ENCODE assay signal across 14 mouse cellular contexts in the genomic region with DNA sequence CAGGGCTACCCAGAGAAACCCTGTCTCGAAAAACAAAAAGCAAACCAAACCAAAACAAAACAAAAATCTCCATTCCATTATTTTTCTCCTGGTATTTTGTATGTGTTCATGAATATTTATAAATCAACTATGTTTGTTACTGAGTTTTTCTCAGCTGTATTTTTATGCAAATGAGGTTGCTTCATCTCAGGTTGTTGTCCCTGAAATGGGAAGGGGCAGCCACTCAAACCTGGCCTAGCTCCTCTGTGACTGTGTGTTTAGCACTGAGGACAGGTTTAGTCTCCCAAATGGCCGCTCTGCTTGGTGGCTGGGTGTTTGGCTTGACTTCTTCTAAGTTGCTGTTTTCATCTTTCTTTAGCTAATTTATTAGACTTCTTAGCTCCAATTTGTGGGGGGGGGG.
DNase-seq lines count a peak whose midpoint lies in the region; ATAC-seq and TF ChIP-seq lines count a peak whose summit lies in the region.
"Had no signal": no experiment of that assay in that cellular context is flagged by ENCODE, and none has a peak within 500 bp of the region (broad histone marks: within the 10 kb centered on the region; RNA-seq: fewer than 3 reads in every experiment).

No protein-coding gene starts in this region.

- no peaks in the 10 kb centered on the region for H3K36me3 ChIP-seq in ES-Bruce4 (ENCODE audit: control insufficient read depth, insufficient read depth, low read length, poor library complexity, severe bottlenecking)
- H3K36me3 ChIP-seq in forebrain, embryonic 11.5 days (ENCODE audit: control insufficient read depth, insufficient read depth, low read length), result no peaks in the 10 kb centered on the region
- H3K36me3 ChIP-seq in hindbrain, embryonic 13.5 days, result no peaks in the 10 kb centered on the region
- H3K36me3 ChIP-seq in midbrain, embryonic 15.5 days (replicated peaks), result no peaks in the 10 kb centered on the region
- no peaks in the 10 kb centered on the region for H3K36me3 ChIP-seq in intestine, embryonic 16.5 days (ENCODE audit: control insufficient read depth, insufficient read depth, low read length)
- H3K36me3 ChIP-seq: G1E had no signal

- peak overlapping the region; percentile 52 for H3K4me3 ChIP-seq in ES-Bruce4 (ENCODE audit: low read depth, low read length)
- no peak overlapping the region for H3K4me3 ChIP-seq in forebrain, embryonic 11.5 days (ENCODE audit: low read depth, low read length)
- 0 out of 2 replicates have a peak overlapping the region, but pooled peaks have one; percentile 4 for H3K4me3 ChIP-seq in hindbrain, embryonic 13.5 days
- H3K4me3 ChIP-seq in midbrain, embryonic 15.5 days, result no peak overlapping the region
- no peak overlapping the region for H3K4me3 ChIP-seq in intestine, embryonic 16.5 days (ENCODE audit: low read length)

- peak overlapping the region; percentile 53 for H3K9ac ChIP-seq in ES-Bruce4 (ENCODE audit: low read depth, poor library complexity, severe bottlenecking)
- no peak overlapping the region for H3K9ac ChIP-seq in forebrain, embryonic 11.5 days (ENCODE audit: low read length)
- peak overlapping the region; percentile 43; the same call in 1 of the 2 replicates for H3K9ac ChIP-seq in hindbrain, embryonic 13.5 days
- H3K9ac ChIP-seq in midbrain, embryonic 15.5 days, result no peak overlapping the region
- no peak overlapping the region for H3K9ac ChIP-seq in intestine, embryonic 16.5 days (ENCODE audit: low read depth, low read length)

- 37% methylated on average over 2 of the region's 2 CpGs for WGBS in forebrain, embryonic 11.5 days
- WGBS in hindbrain, embryonic 13.5 days, result 43% methylated on average over 2 of the region's 2 CpGs
- WGBS in midbrain, embryonic 15.5 days, result 25% methylated on average over 2 of the region's 2 CpGs
- WGBS in intestine, embryonic 16.5 days, result 74% methylated on average over 2 of the region's 2 CpGs

- H3K27me3 ChIP-seq in ES-Bruce4 (ENCODE audit: control insufficient read depth, insufficient read depth, low read length, poor library complexity, severe bottlenecking), result no peaks in the 10 kb centered on the region
- H3K27me3 ChIP-seq in forebrain, embryonic 11.5 days (ENCODE audit: control insufficient read depth, insufficient read depth, low read length), result no peaks in the 10 kb centered on the region
- no peaks in the 10 kb centered on the region for H3K27me3 ChIP-seq in hindbrain, embryonic 13.5 days
- no peaks in the 10 kb centered on the region for H3K27me3 ChIP-seq in midbrain, embryonic 15.5 days (replicated peaks)
- H3K27me3 ChIP-seq in intestine, embryonic 16.5 days (replicated peaks; ENCODE audit: control insufficient read depth, insufficient read depth, low read length), result no peaks in the 10 kb centered on the region

- peaks cover 7% of the 10 kb centered on the region for H3K4me1 ChIP-seq in ES-Bruce4 (ENCODE audit: control insufficient read depth, insufficient read depth, low read length)
- peaks cover 63% of the 10 kb centered on the region for H3K4me1 ChIP-seq in forebrain, embryonic 11.5 days (replicated peaks; ENCODE audit: control insufficient read depth, insufficient read depth, low read length)
- peaks cover 84% of the 10 kb centered on the region for H3K4me1 ChIP-seq in hindbrain, embryonic 13.5 days (replicated peaks)
- peaks cover 66% of the 10 kb centered on the region for H3K4me1 ChIP-seq in midbrain, embryonic 15.5 days
- peaks cover 19% of the 10 kb centered on the region for H3K4me1 ChIP-seq in intestine, embryonic 16.5 days (ENCODE audit: control insufficient read depth, insufficient read depth, low read length)

- H3K4me2 ChIP-seq in forebrain, embryonic 11.5 days (ENCODE audit: low read depth, low read length, severe bottlenecking), result peak overlapping the region; percentile 43; the same call in 1 of the 2 replicates
- H3K4me2 ChIP-seq in hindbrain, embryonic 13.5 days, result peak overlapping the region; percentile 46
- H3K4me2 ChIP-seq in midbrain, embryonic 15.5 days, result peak overlapping the region; percentile 37
- no peak overlapping the region for H3K4me2 ChIP-seq in intestine, embryonic 16.5 days (ENCODE audit: low read depth, low read length)
- H3K4me2 ChIP-seq: liver, embryonic 11.5 days had no signal

- H3K9me3 ChIP-seq in ES-Bruce4 (replicated peaks; ENCODE audit: control insufficient read depth, insufficient read depth, low read length, poor library complexity, severe bottlenecking), result no peaks in the 10 kb centered on the region
- no peaks in the 10 kb centered on the region for H3K9me3 ChIP-seq in forebrain, embryonic 11.5 days (ENCODE audit: control insufficient read depth, low read length)
- no peaks in the 10 kb centered on the region for H3K9me3 ChIP-seq in hindbrain, embryonic 13.5 days
- H3K9me3 ChIP-seq in midbrain, embryonic 15.5 days, result no peaks in the 10 kb centered on the region
- no peaks in the 10 kb centered on the region for H3K9me3 ChIP-seq in intestine, embryonic 16.5 days (ENCODE audit: control insufficient read depth, low read length)

- peak overlapping the region; percentile 97 for H3K27ac ChIP-seq in ES-Bruce4 (ENCODE audit: insufficient read depth, low read length)
- peak overlapping the region; percentile 91 for H3K27ac ChIP-seq in forebrain, embryonic 11.5 days (ENCODE audit: low read depth, low read length)
- peak overlapping the region; percentile 87 for H3K27ac ChIP-seq in hindbrain, embryonic 13.5 days
- peak overlapping the region; percentile 80 for H3K27ac ChIP-seq in midbrain, embryonic 15.5 days
- no peak overlapping the region for H3K27ac ChIP-seq in intestine, embryonic 16.5 days (ENCODE audit: low read length)

- TF ChIP-seq EP300 in ES-Bruce4 (IDR thresholded peaks at IDR 0.05; ENCODE audit: insufficient read depth, low read depth, low read length), result no peak

- TF ChIP-seq CTCF in ES-Bruce4 (IDR thresholded peaks at IDR 0.05; ENCODE audit: low read depth, low read length), result no peak

- no peak for DNase-seq in forebrain, embryonic 11.5 days (ENCODE audit: low spot score)
- DNase-seq in frontal cortex, postnatal 25 days (ENCODE audit: low spot score in 2 of 2), result no peak
- no peak for DNase-seq in natural killer cell, adult 2 months (ENCODE audit: low spot score in 2 of 2)
- DNase-seq: cerebellum, adult 11 months; gastrocnemius, postnatal 10 days; heart, postnatal 36 days; kidney, adult 2 months had no signal

- no peak for TF ChIP-seq POLR2A in ES-Bruce4 (IDR thresholded peaks at IDR 0.05; ENCODE audit: insufficient read depth, low read length)

- no peak for ATAC-seq in forebrain, embryonic 11.5 days (replicated peaks; ENCODE audit: low FRiP score)
- no peak for ATAC-seq in hindbrain, embryonic 13.5 days (ENCODE audit: low FRiP score)
- no peak for ATAC-seq in midbrain, embryonic 15.5 days (replicated peaks)
- ATAC-seq in intestine, embryonic 16.5 days, result no peak
- no peak for ATAC-seq in erythroid progenitor cell, adult 5-6 weeks (replicated peaks; ENCODE audit: low FRiP score, poor library complexity, severe bottlenecking)

Comparison
In these comparisons a context has a peak if more than half of its experiments do, and no peak if none do; other contexts are left out.
1. H3K4me3 ChIP-seq: peak in ES-Bruce4 (single experiment) and hindbrain, embryonic 13.5 days (single experiment); none in forebrain, embryonic 11.5 days (single experiment), midbrain, embryonic 15.5 days (single experiment) and intestine, embryonic 16.5 days (single experiment).
2. H3K9ac ChIP-seq: peak in ES-Bruce4 (single experiment) and hindbrain, embryonic 13.5 days (single experiment); none in forebrain, embryonic 11.5 days (single experiment), midbrain, embryonic 15.5 days (single experiment) and intestine, embryonic 16.5 days (single experiment).